Mouse (Mus musculus): ENCODE results near the gene Asna1.

- no peak for TF ChIP-seq POLR2A (IDR thresholded peaks at IDR 0.05; ENCODE audit: low read depth, low read length)
- peak; percentile 89 for TF ChIP-seq CTCF (conservative IDR thresholded peaks at IDR 0.05; ENCODE audit: insufficient read depth, insufficient read length, low read depth, low read length)
These were observed 35.3 kb downstream of the Asna1 start for GRCm38 (mm10) chr8:84989810-84990209.
